Mouse (Mus musculus) v-Abl transformed pro-B cells (cell line): ENCODE results near the gene Ttbk2.

Experiments used
- in situ Hi-C, 2 experiments: fragments of 400-800 bp; cut with MboI; formaldehyde crosslinking; loops; one replicate each; pipeline ENCODE4 v1.15.1; 2025; ENCODE audit not compliant: unreplicated experiment in 2 of 2

Gene Ttbk2

DNA sequence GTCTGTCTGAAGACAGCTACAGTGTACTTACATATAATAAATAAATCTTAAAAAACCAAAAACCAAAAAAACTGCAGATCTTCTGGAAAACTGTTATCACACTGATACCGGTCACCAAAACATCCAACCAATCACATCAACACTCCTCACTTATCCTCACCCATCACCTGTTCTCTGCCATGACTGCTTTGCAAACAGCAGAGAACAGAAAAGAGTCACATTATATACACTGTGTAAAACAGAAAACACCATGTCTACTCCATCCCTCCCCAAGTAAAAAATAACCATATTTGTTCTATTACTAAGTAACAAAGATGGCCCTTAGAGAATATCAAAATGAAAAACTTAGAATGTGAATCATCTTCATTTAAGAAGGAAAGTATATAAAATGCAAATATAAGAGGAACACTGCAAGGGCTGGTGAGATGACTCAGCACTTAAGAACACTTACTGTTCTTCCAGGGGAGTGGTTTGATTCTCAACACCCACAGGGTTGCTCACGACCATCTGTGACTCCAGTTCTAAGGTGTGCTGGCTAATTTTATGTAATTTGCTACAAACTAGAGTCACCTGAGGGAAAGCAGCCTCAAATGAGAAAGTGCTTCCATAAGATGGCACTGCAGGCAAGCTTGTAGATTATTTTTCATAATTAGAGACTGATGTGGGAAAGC lies 80.0 kb downstream of the Ttbk2 start:
- in situ Hi-C loops: no loop called here

GRCm38 (mm10) chr2:120761922-120762321 lies 88.5 kb downstream of the Ttbk2 start:
- in situ Hi-C loops: no loop called here

DNA sequence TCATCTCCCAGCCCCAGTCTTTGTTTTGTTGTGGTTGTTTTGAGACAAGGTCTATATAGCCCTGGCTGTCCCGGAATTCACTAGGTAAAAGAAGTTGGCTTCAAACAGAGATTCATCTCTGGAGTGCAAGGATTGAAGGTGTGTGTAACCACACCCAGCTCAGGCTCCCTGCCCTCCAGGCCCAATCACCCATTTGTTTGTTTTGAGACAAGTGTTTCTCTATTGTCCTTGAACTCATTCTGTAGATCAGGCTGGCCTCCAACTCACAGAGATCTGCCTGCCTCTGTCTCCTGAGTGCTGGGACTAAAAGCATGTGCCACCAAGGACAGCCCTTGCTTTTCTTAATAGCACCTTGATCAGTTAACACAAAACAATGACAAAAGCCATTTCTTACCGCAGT lies 102.4 kb downstream of the Ttbk2 start:
- in situ Hi-C loops: no loop called here

DNA sequence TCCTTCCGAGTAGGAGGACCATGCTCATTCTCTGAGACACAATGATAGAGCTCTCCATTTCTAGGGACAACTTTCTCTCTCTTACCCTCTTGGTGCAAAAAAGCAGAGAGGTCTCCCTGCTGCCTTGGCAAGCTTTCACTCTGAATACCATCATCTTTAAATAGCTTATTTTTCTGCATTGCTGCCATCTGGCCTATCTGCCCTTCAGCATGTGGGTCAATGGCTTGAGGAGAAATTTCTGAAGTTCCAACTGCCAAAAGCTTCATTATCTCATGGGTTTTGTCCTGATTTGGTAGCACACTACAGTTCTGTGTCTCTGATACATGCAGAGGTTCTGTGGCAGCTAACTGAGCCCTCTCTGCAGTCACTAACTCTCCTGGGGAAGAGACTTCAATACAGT lies 104.9 kb downstream of the Ttbk2 start:
- in situ Hi-C loops: no loop called here

DNA sequence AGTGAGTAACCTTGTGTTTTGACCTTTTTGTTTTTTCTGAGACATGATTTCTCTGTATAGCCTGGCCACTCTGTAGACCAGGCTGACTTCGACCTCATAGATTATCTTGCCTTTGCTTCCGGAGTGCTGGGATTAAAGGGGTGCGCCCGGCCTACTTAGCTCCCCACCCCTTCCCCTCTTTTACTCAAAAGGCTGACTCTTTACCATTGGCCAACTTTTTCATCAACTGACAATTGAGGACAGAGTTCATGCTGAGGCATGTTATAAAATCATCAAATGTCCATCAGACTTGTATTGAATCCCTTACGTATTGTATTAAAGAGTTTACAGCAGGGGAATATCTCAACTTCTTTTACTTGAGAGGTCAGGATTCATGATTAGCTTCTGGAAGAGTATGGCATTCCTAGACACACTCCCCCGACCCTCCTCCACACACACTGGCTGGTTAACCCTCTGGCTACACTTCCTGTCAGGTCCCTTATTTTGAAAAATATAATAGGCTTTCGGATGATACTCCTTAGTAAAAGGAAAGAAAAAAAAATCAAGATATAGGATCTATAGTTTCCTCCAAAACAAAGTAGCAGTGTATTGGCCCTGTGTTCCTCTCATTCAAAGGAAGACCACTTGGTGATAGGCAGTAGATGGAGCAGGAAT lies 118.4 kb downstream of the Ttbk2 start:
- in situ Hi-C loops: no loop called here

DNA sequence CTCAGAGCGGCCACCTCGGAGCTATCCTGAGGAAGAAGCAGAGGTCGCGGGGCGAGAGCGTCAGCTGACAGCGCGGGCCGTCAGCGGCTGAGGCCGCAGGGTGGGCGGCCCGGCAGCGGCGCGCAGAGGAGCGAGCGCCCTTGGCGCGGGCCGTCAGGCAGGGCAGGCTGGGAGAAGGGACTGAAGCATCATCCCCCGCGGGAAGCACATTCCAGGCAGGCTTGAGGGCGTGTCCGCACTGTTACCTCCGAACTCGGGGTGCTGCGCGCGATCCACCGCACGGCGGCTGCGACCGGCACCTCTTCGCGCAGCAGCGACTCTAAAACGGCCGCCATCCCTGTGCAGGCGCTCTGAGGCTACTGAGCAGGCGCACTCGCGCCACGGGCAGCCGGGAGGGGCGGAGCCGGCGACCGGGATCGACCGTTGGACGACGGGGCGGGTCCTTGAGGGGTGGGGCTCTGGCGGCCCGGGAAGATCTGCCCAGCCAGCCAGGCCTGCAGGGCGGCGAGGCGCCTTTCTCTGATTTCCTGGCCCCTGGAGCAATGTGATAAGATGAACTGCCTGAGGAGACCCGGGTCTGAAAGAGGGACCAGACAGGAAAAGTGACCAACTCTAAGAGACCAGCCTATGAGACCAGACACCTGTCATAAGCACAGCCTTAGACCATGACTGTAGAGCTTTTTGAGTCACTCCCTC lies 119.1 kb downstream of the Ttbk2 start:
- in situ Hi-C loops: no loop called here

- in situ Hi-C loops: no loop called here
Measured at GRCm38 (mm10) chr2:120730639-120731166, 119.7 kb downstream of the Ttbk2 start.

GRCm38 (mm10) chr2:120729775-120730585 lies 120.4 kb downstream of the Ttbk2 start:
- in situ Hi-C loops: loop anchor here in 1 of 2 experiments (10.0 kb wide), 1 partner anchor 125 kb away; the partner anchor contains the start of genes Cdan1 and Ttbk2

- in situ Hi-C loops: loop anchor here in 1 of 2 experiments (10.0 kb wide), 1 partner anchor 131 kb away; the partner anchor contains the start of genes Cdan1 and Ttbk2
Measured at GRCm38 (mm10) chr2:120724176-120724575, 126.2 kb downstream of the Ttbk2 start.

DNA sequence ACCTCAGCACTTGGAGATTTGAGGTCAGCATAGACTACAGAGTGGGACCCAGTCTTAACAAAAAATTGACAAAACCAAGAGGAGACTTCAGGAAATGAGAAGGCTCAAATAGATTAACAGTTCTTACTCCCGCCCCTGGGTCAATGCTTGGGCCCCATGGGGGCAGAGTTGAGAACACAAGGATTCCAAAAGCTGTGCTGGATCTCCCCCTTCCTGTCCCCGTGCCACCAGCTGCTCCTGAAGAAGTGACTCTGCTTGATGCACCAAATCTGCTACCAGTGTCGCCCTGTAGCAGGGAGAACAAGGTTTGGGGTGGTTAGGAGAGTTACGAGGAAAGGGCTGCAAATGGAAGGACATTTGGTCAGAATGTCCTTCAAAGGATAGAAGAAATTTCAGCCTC lies 126.8 kb downstream of the Ttbk2 start:
- in situ Hi-C loops: loop anchor here in 1 of 2 experiments (10.0 kb wide), 1 partner anchor 131 kb away; the partner anchor contains the start of genes Cdan1 and Ttbk2

GRCm38 (mm10) chr2:120722491-120722890 lies 127.9 kb downstream of the Ttbk2 start:
- in situ Hi-C loops: loop anchor here in 1 of 2 experiments (10.0 kb wide), 1 partner anchor 132 kb away; the partner anchor contains the start of genes Cdan1 and Ttbk2

DNA sequence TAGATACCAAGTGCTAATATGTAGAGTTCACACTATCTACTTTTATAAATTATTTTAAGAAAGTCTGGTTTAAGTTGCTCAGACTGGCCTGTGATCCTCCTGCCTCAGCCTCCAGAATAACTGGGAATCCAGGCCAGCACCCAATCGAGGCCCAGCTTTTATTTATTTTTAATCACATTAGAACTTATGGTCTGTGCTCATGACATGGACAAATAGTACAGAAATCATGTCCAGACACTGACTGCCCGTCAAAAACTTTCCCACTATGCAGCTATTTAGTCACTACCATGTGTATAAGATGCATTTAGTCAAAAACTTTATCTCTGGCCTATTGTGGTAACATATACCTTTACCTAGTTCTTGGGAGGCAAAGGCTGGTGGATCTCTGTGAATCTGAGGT lies 128.5 kb downstream of the Ttbk2 start:
- in situ Hi-C loops: loop anchor here in 1 of 2 experiments (10.0 kb wide), 1 partner anchor 133 kb away; the partner anchor contains the start of genes Cdan1 and Ttbk2

DNA sequence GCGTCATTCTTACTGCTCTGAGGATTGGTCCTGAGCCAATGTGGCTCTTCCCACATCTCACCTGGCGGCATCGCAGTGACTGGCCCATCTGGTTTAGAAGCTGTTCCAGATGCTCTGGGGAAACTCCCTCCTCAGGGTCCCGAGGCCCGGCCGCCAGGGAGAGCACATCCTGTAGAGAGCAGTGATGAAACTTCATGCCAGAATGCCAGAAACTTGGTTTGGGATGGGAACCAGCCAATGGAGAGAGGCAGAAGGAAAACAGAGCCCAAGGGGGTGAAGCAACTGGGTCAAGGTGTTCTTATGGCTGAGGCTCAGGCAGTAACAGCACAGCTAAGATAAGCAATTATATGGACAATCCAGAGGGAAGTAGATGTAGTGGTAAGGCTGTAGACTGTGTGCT lies 129.6 kb downstream of the Ttbk2 start:
- in situ Hi-C loops: loop anchor here in 1 of 2 experiments (10.0 kb wide), 1 partner anchor 134 kb away; the partner anchor contains the start of genes Cdan1 and Ttbk2

DNA sequence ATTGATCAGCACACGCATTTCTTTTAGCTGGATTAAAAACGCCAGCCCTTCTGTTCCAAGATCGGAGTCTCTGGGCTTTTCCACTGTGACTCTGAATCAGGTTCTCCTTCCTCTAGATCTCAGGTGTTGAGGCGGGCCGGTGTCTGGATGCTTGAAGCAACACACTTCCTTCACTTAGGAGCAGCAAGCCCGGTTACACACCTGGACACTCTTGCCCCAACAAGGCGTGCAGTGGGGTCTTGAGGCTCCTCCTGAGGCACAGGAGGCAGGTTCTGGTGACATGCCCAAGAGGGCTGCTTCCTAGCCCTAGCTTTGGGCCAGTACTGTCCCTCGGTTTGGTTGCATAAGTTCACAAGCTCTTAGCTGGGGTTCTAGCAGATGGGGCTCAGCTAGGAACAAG lies 131.9 kb downstream of the Ttbk2 start:
- in situ Hi-C loops: loop anchor here in 1 of 2 experiments (10.0 kb wide), 1 partner anchor 146 kb away; no protein-coding TSS in a partner anchor

- in situ Hi-C loops: loop anchor here in 1 of 2 experiments (10.0 kb wide), 1 partner anchor 151 kb away; no protein-coding TSS in a partner anchor
Measured at GRCm38 (mm10) chr2:120713441-120713840, 137.0 kb downstream of the Ttbk2 start.

DNA sequence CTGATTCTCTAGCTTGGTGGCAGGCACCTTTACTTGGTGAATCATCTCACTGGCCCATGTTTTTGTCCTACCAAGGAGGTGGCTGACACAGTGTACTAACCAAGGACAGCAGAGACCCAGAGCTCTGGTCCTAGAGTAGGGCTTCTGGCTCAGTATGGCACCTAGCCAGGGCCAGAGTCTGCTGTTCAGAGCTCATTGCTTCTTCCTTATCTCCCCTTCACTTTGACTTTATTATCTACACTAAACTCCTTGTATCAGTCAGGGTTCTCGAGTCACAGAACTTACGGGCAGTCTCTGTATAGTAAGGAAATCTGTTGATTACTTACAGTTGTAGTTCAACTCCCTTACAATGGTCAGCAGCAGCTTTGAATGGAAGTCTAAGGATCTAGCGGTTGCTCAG lies 139.5 kb downstream of the Ttbk2 start:
- in situ Hi-C loops: loop anchor here in 1 of 2 experiments (10.0 kb wide), 1 partner anchor 154 kb away; no protein-coding TSS in a partner anchor

GRCm38 (mm10) chr2:120710154-120710553 lies 140.2 kb downstream of the Ttbk2 start:
- in situ Hi-C loops: loop anchor here in 1 of 2 experiments (10.0 kb wide), 1 partner anchor 155 kb away; no protein-coding TSS in a partner anchor

DNA sequence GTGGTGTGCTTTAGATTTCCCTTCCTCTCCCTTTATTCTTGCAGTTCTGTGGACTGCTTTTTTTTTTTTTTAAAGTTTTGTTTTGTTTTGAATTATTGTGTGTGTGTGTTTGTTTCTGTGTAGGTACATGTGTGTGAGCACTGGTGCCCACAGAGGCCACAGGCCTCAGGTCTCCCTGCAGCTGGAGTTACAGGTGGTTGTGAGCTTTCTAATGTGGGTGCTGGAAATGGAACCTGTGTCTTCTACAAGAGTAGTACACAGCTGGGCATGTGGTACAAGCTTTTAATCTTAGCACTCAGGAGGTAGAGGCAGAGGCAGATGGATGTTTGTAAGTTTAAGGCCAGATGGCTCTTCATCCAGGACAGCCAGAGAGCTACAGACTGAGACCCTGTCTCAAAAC lies 143.4 kb downstream of the Ttbk2 start:
- in situ Hi-C loops: no loop called here

DNA sequence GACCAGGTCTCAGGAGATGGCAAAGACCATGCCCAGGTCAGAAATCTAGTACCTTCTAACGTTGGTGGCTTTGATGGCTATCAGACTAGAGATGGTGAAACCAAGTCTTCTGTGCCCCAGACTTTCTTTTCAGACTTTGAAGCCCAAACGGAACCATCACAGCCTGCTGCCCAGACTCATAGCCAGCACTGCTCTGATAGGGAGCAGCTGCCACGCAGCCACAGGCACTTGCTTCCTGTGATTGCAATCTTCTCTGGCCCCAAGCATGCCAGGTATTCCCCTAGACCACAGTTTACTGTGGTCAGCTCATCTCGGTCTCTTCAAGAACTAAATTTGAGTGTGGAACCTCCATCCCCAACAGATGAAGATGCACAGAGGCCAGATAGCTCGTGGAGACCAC lies 147.7 kb downstream of the Ttbk2 start:
- in situ Hi-C loops: no loop called here
